Comparison of ENCODE assay signal across 10 mouse cellular contexts in the genomic region with DNA sequence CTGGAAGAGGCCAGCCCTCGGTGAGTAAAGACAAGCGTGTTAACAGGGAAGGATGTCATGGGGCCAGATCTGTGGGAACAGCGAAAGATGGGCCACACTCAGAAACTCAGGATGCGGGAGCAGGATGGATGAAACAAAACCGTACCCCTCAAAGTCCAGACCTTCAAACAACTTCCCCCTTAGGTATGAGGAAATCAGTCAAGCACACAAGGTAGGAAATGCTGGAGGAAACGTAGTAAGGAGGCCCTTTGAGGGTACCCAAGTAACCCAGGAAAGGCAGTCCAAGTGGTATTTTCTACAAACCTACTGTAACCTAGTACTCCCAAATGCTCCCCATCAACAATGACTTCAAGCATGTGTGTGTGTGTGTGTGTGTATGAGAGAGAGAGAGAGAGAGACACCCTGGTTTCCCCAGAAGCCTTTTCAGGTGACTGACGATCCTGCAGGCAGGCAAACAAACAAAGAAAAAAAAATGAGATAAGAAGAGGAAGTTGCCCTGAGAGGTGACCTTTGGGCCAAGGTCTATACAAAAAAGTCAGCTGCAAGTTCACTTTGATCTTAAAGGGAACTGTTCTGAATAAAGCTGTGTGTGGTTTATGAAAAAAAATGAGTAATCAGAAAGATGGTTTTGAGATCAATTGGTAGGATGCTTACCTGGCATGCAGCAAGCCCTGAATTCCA. TPM values are rescaled to one million over a fixed set of nuclear protein-coding genes. Genes with fewer than 3 reads are reported as not detected.
DNase-seq lines count a peak whose midpoint lies in the region; ATAC-seq lines count a peak whose summit lies in the region.
"Had no signal": no experiment of that assay in that cellular context is flagged by ENCODE, and none has a peak within 500 bp of the region (broad histone marks: within the 10 kb centered on the region; RNA-seq: fewer than 3 reads in every experiment).

No protein-coding gene starts in this region.

- no peak overlapping the region for H3K4me2 ChIP-seq in kidney, embryonic 16.5 days (replicated peaks; ENCODE audit: low read depth, low read length)

- H3K27me3 ChIP-seq in kidney, embryonic 16.5 days (ENCODE audit: insufficient read depth, low read length) = no peaks in the 10 kb centered on the region
- H3K27me3 ChIP-seq: Patski had no signal

- ATAC-seq in kidney, embryonic 16.5 days (ENCODE audit: low FRiP score, low TSS enrichment) = no peak
- peak; percentile 79 for ATAC-seq in CD4-positive, CD25-positive, alpha-beta regulatory T cell, adult 4 months
- ATAC-seq in megakaryocyte progenitor cell, adult 5-6 weeks (replicated peaks; ENCODE audit: poor library complexity) = peak; percentile 63
- ATAC-seq: Patski had no signal

- WGBS in kidney, embryonic 16.5 days = 76% methylated on average over 7 of the region's 7 CpGs

- H3K27ac ChIP-seq in kidney, embryonic 16.5 days (ENCODE audit: low read length) = peak overlapping the region; percentile 50; the same call in 1 of the 2 replicates
- H3K27ac ChIP-seq in brown adipose tissue, adult 24 weeks (replicated peaks; ENCODE audit: low read depth, low read length) = peak overlapping the region; percentile 46
- H3K27ac ChIP-seq: macrophage had no signal

- no peak overlapping the region for H3K9ac ChIP-seq in kidney, embryonic 16.5 days (replicated peaks; ENCODE audit: low read length)

- 0 out of 2 replicates have a peak, but pooled peaks cover 3% of the 10 kb centered on the region for H3K4me1 ChIP-seq in kidney, embryonic 16.5 days (ENCODE audit: insufficient read depth, low read length)
- H3K4me1 ChIP-seq in brown adipose tissue, adult 24 weeks (ENCODE audit: control insufficient read depth, insufficient read depth, insufficient read length, low read length) = peaks cover 30% of the 10 kb centered on the region

- DNase-seq in kidney, postnatal 25 days = no peak
- no peak for DNase-seq in layer of hippocampus, adult 9-11 months
- DNase-seq in gastrocnemius, postnatal 25 days = no peak
- DNase-seq: kidney, adult 8-10 months had no signal

- 0 out of 2 replicates have a peak, but pooled peaks cover 6% of the 10 kb centered on the region for H3K36me3 ChIP-seq in kidney, embryonic 16.5 days (ENCODE audit: insufficient read depth, low read length)

- H3K9me3 ChIP-seq in kidney, embryonic 16.5 days (ENCODE audit: low read length) = 0 out of 2 replicates have a peak, but pooled peaks cover 3% of the 10 kb centered on the region

- no peak overlapping the region for H3K4me3 ChIP-seq in kidney, embryonic 16.5 days (ENCODE audit: low read length)
- no peak overlapping the region for H3K4me3 ChIP-seq in brown adipose tissue, adult 24 weeks (ENCODE audit: insufficient read depth, low read depth, low read length)

RNA-seq across cellular contexts. Expression of gene Mrpl44, which starts 23.7 kb away (rescaled TPM):
- 63.0 and 66.3 TPM in 2 replicates for polyA plus RNA-seq in kidney, embryonic 16.5 days (2015; fragmentation: Nextera tagmentation; extraction: Ambion mirVana)
- polyA plus RNA-seq in CD4-positive, CD25-positive, alpha-beta regulatory T cell, adult 4 months (2017; shearing (Covaris generic)) = 10 to 100 TPM; 53.9 to 63.6 TPM
- polyA plus RNA-seq in brown adipose tissue, adult 24 weeks (2012; ENCODE audit: insufficient read depth, insufficient read length, missing spikeins) = 52.1 and 52.2 TPM in 2 replicates
- total RNA-seq in megakaryocyte progenitor cell, adult 5-6 weeks (2015) = 50.8 and 55.8 TPM in 2 replicates
- 57.3 and 68.7 TPM in 2 replicates for total RNA-seq in megakaryocyte progenitor cell, adult 5-6 weeks (2017)
- 10 to 100 TPM; 31.9 to 32.9 TPM for total RNA-seq in gastrocnemius, postnatal 25 days (2021)

RNA-seq across cellular contexts. Expression of gene Wdfy1, which starts 23.8 kb away (rescaled TPM):
- polyA plus RNA-seq in kidney, embryonic 16.5 days (2015; fragmentation: Nextera tagmentation; extraction: Ambion mirVana) = 53.2 and 54.2 TPM in 2 replicates
- polyA plus RNA-seq in CD4-positive, CD25-positive, alpha-beta regulatory T cell, adult 4 months (2017; shearing (Covaris generic)) = 10 to 100 TPM; 26.5 to 28.1 TPM
- 4.0 and 5.8 TPM in 2 replicates for polyA plus RNA-seq in brown adipose tissue, adult 24 weeks (2012; ENCODE audit: insufficient read depth, insufficient read length, missing spikeins)
- 24.9 and 25.8 TPM in 2 replicates for total RNA-seq in megakaryocyte progenitor cell, adult 5-6 weeks (2015)
- 11.6 and 16.1 TPM in 2 replicates for total RNA-seq in megakaryocyte progenitor cell, adult 5-6 weeks (2017)
- total RNA-seq in gastrocnemius, postnatal 25 days (2021) = 10 to 100 TPM in 1 of 2 experiments, 1 to 10 TPM in 1; 8.6 to 12.0 TPM
